Mouse (Mus musculus) induced T-regulatory cell, adult 2 months (primary cell): Measurements from ENCODE around the gene Mgat4d.
"Not testable (repeated sequence)": the region's sequence is repeated elsewhere in the genome, so short reads cannot be mapped to it uniquely, and the experiment has no call there.

Experiments used
- DNase-seq: peaks from one replicate; pipeline ENCODE4 v3.0.0-alpha.2; 2012; ENCODE audit warnings: low read depth

Gene Mgat4d

DNA sequence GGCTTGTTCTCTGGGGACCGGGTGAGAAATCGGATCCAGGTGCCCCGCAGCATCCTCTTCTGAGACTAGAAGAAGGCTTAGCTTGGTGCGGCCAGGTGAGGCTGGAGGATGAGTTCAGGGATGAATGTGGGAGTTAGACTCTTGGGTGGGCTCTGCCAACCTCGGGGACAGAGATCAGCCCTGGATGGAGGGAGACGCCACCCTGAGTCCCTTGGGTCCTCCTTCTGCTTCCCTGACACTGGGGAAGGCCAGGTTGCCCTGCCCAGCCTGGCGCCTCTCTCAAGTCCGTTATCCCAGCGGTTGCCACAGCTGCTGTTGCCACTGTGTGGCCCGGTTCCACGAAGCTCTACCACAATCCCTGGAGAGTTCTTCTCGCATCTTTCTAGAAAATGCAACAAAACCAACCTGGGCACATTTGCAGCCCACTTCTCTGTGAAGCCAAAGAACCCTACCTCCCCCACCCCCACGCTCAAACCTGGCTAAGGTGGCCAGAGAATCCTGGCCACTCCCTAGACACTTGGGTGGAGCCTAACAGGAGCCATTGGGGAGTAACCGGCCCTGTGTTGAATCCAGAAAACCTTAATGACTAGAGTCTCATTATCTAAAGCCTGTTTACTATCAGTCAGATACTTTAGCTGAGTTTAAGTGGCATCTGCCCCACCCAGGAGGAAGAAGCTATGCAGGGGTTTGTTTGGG is 41.9 kb downstream of the Mgat4d start:
- no peak for DNase-seq

DNA sequence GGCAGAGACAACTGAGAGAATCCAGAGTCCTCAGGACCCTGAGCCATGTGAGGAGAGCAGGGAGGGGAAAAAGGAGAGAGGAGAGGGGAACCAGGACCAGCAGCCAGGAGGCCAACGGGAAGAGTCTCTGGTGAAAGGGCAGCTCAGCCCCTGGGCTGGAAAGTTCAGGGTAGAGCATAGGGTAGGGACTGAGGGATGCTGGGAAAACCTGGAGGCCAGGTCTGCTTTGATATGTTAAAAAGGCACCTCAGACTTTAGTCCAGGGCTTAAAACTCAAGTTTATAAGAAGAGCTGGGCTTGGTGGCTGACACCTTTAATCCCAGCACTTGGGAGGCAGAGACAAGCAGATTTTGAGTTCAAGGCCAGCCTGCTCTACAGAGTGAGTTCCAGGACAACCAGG is 44.2 kb downstream of the Mgat4d start:
- no peak for DNase-seq

DNA sequence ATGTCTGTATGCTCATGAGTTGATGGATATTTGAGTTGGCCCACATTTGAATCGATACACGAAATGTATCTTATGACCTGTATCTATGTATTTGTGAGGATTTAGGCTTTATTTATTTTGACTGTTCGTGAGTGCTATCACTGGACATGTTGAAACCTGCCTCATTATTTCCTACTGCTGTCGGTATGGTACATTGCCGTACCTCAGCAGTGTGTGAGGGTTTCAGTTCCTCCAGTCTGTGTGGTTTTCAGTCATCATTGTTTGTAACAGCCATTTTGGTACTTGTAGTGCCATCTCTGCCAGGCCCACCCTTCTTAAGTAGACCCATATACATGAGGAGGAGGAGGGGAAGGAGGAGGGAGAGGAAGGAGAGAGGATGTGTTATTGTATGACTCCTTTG is 46.1 kb downstream of the Mgat4d start:
- no peak for DNase-seq

DNA sequence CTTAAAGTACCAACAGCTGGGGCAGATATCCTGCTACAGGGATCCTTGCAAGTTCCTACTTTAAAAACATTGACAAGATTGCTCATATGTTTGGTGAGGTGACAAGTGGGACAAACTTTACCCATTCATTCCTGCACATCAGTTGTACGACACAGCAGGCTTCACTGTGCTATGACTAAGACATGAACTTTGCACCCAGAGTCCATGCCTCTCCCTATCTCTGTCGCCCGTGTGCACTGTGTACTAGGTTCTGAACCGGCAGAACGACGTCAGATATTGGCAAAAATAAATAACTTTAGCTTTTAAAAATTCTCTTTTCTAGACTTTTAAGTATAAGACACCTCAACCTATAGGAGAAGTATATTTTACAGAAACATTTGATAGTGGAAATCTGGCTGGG is 48.4 kb downstream of the Mgat4d start:
- no peak for DNase-seq

DNA sequence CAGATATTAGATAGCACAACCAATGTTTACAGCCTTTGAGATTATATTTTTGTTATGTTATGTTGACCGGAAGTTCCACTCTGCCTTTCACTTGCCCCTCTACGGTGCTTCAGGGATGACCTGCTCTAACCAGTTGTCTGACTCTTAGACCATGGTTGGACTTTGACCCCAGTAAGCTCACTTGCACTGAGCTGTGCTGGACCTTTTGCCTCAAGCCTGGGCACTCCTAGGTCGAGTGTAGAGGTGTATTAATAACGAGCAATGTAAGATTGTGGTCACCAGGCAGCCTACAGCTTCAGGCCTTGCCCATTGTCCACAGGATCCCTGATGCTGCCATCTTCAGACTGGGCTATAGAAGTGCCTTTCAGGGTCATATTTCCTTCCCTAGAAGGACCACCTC is 49.5 kb downstream of the Mgat4d start:
- DNase-seq, result no peak

DNA sequence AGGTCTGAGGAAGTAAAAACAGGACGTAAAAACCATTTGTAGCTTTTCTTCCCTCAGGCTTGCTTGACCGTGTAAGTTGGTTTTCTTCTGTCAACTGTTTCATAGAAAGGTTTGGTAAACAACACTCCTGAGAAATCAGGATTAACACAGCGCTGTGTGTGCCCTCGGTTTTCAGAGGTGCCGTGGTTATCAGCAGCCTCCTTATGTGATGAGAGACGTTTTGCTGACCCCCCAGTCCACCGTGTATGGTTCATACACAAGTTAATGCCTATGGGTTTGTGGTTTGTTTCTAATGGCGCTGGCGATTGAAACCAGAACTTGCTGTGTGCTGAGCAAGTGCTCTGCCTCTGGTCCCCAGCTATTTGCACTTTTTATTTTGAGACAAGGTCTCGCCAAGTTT is 57.3 kb downstream of the Mgat4d start:
- DNase-seq, result no peak

DNA sequence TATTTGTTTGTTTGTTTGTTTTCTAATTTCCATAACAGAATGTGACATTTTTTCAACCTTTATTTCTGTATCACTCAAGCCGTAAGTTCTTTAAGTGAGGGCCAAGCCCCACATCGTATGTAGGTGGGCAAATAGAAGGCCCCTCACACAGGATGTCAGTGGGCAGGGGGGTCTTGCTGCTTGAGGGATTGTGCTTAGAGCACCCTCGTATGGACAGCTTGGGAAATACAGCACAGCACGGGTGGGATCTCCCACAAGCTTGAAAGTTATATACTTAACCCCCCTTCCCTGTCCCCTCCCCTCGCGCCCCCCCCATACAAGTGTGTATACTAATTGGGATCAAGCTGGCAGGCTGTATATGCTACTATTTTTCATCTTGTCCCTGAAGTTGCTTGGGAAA is 58.6 kb downstream of the Mgat4d start:
- no peak for DNase-seq

DNA sequence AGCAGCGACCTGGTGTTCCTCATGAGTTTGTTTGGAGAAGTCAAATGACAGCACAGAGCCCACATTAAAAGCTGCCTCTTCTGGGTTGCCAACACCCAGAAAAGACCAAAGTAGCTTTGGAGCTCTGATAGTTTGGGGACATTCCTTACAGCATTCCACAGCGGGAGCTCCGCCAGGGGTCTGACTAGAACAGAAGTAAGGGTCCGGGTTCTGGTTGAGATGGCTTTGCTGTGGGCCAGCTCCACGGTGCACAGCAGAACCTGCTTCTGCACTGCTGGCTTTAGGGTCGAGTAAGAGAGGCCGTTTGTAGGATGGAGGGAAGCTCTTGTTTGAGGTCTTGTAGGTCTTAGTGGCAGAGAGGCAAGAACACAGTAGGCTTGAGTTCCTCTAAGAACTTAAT is 60.2 kb downstream of the Mgat4d start:
- no peak for DNase-seq

DNA sequence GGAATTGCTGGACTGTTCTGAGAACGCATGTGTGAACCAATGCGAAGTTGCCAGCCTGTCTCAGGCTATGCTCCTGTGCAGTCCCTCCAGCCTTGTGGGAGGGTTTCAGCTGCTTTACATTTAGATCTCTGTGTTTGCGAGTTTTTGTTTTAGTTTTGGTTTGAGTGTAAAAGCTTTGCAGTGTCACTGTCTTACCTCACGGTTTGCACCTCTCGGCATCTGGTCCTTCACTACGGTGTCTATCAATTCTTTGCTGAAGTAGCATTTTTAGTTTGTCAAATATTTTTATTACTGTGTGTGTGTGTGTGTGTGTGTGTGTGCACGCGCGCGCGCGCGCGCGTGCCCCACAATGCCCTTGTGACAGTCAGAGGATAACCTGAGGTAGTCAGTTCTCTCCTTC is 68.6 kb downstream of the Mgat4d start:
- peak; percentile 28 for DNase-seq

DNA sequence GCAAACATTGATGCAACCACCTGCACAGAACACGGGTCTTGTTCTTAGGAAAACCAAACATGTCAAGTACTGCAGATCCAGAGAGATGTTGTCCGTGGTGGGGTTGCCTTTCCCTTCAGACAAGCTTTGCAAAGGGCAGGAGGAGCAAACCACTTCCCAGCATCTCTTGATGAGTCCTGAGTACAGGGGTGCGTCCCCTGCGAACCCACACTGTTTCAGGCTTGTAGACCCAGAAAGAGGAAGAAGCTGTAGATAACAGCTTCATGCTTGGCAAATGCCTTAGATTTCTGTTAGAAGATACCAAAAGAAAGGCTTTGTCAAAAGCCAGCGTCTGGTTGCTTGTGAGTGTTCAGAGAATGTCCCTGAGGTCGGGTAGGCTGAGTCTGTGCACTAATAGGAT is 69.7 kb downstream of the Mgat4d start:
- no peak for DNase-seq

DNA sequence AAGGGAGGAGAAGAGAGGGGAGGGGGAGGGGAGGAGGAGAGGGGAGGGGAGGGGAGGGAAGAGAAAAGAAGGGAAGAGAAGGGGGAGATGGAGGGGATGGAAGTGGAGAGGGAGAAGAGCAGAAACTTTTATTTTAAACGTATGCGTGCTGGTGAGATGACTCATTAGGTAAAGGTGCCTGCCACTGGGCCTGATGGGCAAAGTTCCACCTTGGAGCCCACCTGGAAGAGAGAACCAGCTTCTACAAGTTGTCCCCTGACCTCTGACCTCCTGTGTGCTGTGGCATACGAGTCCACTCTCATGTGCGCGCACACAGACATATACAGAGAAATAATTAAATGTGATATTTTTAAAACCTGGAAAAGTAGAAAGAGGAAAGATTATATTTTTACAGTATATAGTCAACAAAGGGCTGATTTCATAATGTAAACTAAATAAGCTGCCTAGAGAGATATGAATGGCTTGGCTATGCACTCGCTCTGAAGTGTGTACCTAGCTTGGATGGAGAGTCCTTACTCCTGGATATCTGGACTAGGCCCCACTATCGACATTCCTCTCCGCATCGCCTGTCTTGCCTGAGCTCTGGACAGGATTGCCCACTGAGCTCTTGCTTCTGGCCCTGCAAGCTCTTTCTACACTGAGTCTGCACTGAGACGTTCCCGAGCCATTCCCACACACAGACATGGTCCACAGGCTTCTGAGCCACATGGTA is 70.7 kb downstream of the Mgat4d start:
- no peak for DNase-seq

DNA sequence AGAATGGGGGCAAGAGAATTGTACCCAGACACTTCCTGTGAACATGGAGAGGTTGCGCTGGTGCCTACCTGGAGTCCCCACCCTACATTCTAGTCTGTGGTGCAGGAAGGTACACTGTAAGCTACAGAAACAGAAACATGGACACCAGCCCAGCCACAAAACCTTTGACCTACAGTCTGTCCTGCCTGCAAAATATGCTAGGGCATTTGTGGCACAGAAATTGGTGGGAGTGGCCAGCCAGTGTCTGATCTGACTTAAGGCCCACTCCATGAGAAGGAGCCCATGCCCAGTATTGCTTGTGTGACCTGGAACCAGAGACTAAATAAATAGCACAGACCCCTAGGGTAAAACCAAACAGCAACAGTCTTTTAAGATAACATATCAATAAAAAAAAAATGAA is 73.1 kb downstream of the Mgat4d start:
- no peak for DNase-seq

DNA sequence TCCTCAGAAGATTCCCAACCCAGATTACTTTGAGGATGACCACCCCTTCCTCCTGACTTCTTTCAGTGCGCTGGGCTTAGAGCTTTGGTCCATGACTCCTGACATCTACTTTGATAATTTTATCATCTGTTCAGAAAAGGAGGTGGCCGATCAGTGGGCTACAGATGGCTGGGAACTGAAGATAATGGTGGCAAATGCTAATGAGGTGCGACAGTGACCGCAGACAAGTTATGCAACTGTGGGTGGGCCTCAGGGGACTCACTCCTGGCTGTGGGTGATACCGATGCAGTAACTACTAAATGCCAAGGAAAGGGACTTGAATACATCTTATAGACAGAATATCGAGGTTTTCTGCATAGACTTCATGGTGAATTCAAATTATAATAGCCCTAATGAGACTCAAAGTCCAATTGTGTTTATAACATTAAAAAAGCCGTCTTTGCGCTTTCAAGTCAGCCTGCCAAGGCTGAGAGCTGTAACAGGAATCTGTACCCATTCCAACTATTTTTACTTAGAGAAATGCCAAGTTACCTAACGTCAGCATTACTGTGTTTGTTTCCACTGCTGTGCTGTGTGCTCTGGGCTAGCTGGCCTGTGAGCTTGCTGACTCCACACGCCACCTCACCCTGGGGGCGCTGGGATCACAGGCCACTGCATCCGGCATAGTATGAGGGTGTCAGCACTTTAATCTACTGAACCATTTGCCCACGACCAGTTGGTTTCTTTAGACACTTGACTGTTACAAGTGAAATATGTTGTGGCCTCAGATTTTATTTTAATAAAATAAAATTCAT is 75.0 kb downstream of the Mgat4d start:
- DNase-seq, result no peak

DNA sequence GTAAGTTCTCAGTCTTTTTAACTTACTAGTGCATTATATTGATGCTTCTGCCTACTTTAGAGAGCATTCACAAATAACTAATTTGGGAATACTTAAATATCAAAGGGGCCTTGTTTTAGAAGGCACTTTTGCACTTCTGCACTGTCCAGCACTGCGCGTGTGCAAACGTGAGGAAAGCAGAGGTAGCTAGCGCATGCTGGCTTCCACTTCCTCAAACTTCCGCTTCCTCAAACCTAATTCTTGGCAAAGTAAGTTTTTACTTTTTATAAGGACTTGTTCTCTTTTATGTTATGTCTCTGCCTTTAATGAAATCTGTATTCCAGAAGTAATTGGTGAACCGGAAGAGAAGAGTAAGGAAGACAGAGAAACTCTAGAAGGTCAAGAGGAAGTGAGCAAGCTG is 76.9 kb downstream of the Mgat4d start:
- no peak for DNase-seq

DNA sequence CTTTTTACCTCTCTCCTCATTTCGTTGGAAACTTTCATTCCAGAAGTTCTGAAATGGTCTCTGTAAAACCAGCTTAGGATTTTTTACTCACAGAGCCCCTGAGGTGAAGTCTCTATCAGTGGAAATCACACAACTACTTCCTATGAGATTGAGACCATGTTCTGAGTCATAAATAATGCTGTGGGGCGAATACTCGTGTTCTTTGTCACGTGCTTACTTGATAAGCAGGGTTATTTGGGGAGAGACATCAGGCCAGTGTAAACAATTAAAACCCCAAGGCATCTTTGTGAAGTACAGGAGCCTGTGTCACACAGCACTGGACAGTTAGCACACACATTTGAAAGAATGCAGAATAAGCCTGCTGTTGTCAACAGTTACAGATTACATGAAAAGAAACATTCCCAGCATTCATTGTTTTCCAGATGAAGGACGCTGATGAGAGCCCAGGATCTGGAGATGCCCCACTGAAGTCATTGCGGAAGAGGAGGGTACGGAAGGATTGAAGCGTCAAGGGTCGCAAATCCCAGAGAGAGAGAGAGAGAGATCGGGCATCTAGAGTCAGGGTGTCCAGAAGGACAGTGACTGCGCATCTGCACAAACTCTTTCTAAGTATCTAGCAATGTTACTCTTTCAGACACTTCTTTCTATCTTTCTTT is 78.0 kb downstream of the Mgat4d start:
- no peak for DNase-seq

DNA sequence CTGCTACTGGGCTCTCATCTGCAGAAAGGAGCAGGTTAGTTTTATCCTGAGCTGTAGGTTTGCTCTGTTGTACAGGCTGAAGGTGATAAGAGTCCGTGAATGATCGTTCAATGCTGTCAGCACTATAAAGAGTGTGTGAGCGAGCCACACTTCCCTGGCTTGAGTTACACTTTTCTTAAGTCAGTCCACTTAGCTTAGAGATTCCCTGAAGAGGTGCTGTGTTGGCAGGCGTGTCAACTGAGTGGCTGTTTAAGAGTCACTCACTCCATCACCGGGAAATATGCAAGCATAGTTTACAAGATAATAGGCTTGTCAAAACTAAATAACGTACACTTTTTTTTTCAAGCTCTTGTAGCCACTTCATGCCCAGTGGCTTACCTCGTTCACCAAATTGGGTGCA is 78.7 kb downstream of the Mgat4d start:
- no peak for DNase-seq

DNA sequence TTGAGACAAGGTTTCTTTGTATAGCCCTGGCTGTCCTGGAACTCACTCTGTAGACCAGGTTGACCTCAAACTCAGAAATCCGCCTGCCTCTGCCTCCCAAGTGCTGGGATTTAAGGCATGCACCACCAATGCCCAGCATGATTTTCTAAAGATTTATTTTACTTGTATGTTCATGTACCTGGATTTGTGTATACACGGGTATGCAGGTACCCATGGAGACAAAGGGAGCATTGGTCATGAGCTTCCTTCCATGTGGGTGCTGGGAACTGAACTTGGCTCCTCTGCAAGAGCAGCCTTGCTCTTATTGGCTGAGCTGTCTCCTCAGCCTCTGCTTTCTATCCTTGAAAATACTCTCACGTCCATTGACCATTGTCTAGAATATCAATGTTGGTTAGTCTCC is 80.3 kb downstream of the Mgat4d start:
- not testable (repeated sequence) for DNase-seq

DNA sequence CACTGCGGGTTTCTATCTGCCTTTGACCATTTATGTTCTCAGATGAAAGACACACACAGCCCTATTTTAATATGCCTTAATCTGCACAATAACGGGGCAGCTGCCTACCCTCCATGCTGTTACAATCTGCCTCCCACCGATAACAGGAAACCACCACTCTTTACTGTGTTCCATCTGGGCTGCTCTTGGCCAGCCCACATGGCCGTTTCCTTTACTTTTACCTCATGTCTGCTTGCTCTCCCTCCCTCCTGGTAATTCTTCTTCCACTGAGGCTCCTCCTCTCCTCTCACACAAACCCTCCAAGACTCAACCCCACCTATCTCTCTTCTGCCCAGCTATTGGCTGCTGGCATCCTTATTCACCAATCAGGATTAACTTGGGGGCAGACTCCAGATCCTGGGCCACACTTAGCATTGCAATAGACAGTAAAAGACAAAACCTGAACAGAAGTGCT is 80.8 kb downstream of the Mgat4d start:
- DNase-seq, result no peak
